Mouse (Mus musculus) MEL (cell line): ENCODE measurements around the gene Lix1l.

ENCODE experiments used
- CTCF ChIP-seq, 3 experiments: IDR thresholded peaks in 2 of 3; conservative IDR thresholded peaks in 1 of 3; 2 replicates each; pipeline ENCODE4 v1.5.1; 2011 to 2012; ENCODE audit warnings: low read length in 3 of 3, low read depth in 2 of 3, mild to moderate bottlenecking in 2 of 3, improper control_type of control experiment in 1 of 3, inconsistent platforms in 1 of 3, mixed read lengths in 1 of 3, moderate library complexity in 1 of 3; ENCODE audit not compliant: control insufficient read depth in 1 of 3, insufficient read depth in 1 of 3, poor library complexity in 1 of 3, severe bottlenecking in 1 of 3
- E2F4 ChIP-seq: IDR thresholded peaks from 2 replicates; pipeline ENCODE4 v1.6.1; 2011; ENCODE audit warnings: low read depth, low read length, improper control_type of control experiment, borderline replicate concordance
- ELF1 ChIP-seq: IDR thresholded peaks from 2 replicates; pipeline ENCODE4 v1.6.1; 2014; ENCODE audit warnings: low read depth, mild to moderate bottlenecking, inconsistent platforms, low read length, improper control_type of control experiment, moderate library complexity
- GATA1 ChIP-seq: IDR thresholded peaks from 2 replicates; pipeline ENCODE4 v1.6.1; 2011; ENCODE audit warnings: low read depth, low read length, improper control_type of control experiment
- POLR2A ChIP-seq, 2 experiments: IDR thresholded peaks; 2 replicates each; pipeline ENCODE4 v1.6.1; 2011 to 2012; ENCODE audit warnings: low read length in 2 of 2, mild to moderate bottlenecking in 2 of 2, control low read depth in 1 of 2, improper control_type of control experiment in 1 of 2, low read depth in 1 of 2, moderate library complexity in 1 of 2; ENCODE audit not compliant: control insufficient read depth in 1 of 2, insufficient read depth in 1 of 2, poor library complexity in 1 of 2
- POLR2AphosphoS2 ChIP-seq: IDR thresholded peaks from 2 replicates; pipeline ENCODE4 v1.6.1; 2011; ENCODE audit warnings: low read length, improper control_type of control experiment
- POLR2AphosphoS5 ChIP-seq: IDR thresholded peaks from 2 replicates; pipeline ENCODE4 v1.6.1; 2012; ENCODE audit warnings: low read depth, borderline replicate concordance, mild to moderate bottlenecking, inconsistent platforms, low read length, moderate library complexity, mixed read lengths
- TAL1 ChIP-seq: IDR thresholded peaks from 2 replicates; pipeline ENCODE4 v1.6.1; 2012; ENCODE audit warnings: mild to moderate bottlenecking, inconsistent platforms, low read length, moderate library complexity, mixed read lengths
- TCF12 ChIP-seq: IDR thresholded peaks from 2 replicates; pipeline ENCODE4 v1.6.1; 2014; ENCODE audit warnings: low read depth, mild to moderate bottlenecking, inconsistent platforms, low read length, improper control_type of control experiment, moderate library complexity
- UBTF ChIP-seq: IDR thresholded peaks from 2 replicates; pipeline ENCODE4 v1.6.1; 2012; ENCODE audit warnings: low read depth, mild to moderate bottlenecking, inconsistent platforms, low read length, improper control_type of control experiment, moderate library complexity, borderline replicate concordance; ENCODE audit not compliant: insufficient read depth
- USF2 ChIP-seq, 2 experiments: IDR thresholded peaks; 2 replicates each; pipeline ENCODE4 v1.6.1; 2011 to 2012; ENCODE audit warnings: improper control_type of control experiment in 2 of 2, low read length in 2 of 2, borderline replicate concordance in 1 of 2, inconsistent platforms in 1 of 2, low read depth in 1 of 2, mild to moderate bottlenecking in 1 of 2; ENCODE audit not compliant: insufficient read depth in 1 of 2
- ZC3H11A ChIP-seq: IDR thresholded peaks from 2 replicates; pipeline ENCODE4 v1.6.1; 2012; ENCODE audit warnings: low read depth, mild to moderate bottlenecking, inconsistent platforms, low read length, improper control_type of control experiment
- ZKSCAN1 ChIP-seq: IDR thresholded peaks from 2 replicates; pipeline ENCODE4 v1.6.1; 2012; ENCODE audit warnings: low read depth, mild to moderate bottlenecking, inconsistent platforms, low read length, improper control_type of control experiment, moderate library complexity

DNA sequence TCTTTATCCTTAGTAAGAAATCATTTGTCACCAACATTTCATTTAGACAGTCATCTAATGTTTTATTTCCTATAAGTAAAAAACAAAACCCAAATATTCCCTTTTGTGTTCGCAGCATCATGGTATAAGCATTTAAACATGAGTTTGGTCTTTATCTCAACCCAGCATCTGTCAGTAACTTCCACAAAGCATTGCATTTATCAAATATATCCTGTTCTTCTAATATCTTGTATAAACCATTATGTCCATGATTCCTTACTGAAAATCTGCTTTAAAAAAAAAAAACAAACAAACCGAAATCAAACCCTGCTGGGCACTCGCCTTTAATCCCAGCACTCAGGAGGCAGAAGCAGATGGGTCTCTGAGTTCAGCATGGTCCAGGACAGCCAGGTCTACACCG is 5.7 kb downstream of the Lix1l start:
- no peak for TF ChIP-seq POLR2AphosphoS5
- peak; percentile 36; the same call in 1 of the 2 replicates for TF ChIP-seq TCF12
- no peak for TF ChIP-seq POLR2AphosphoS2
- TF ChIP-seq USF2 (IDR thresholded peaks at IDR 0.05; ENCODE audit: borderline replicate concordance in 1 of 2, insufficient read depth in 1 of 2, low read depth in 1 of 2, low read length in 2 of 2), result no peak
- peak; percentile 70 for TF ChIP-seq GATA1
- TF ChIP-seq CTCF (IDR thresholded peaks at IDR 0.05 in 2 of 3, conservative IDR thresholded peaks at IDR 0.05 in 1 of 3; ENCODE audit: control insufficient read depth in 1 of 3, insufficient read depth in 1 of 3, low read depth in 2 of 3, low read length in 3 of 3, poor library complexity in 1 of 3, severe bottlenecking in 1 of 3), result no peak
- no peak for TF ChIP-seq E2F4
- no peak for TF ChIP-seq ZC3H11A
- no peak for TF ChIP-seq ZKSCAN1
- no peak for TF ChIP-seq ELF1
- no peak for TF ChIP-seq POLR2A (IDR thresholded peaks at IDR 0.05; ENCODE audit: control insufficient read depth in 1 of 2, insufficient read depth in 1 of 2, low read depth in 1 of 2, low read length in 2 of 2, poor library complexity in 1 of 2)
- TF ChIP-seq UBTF, result no peak
- TF ChIP-seq TAL1, result no peak
